Mouse (Mus musculus): ENCODE results near the gene Med24. TPM values are rescaled to one million over a fixed set of nuclear protein-coding genes. Genes with fewer than 3 reads are reported as not detected.

The Med24 gene
- total and polyA plus RNA-seq, 2 experiments from 2014 or later = 48.3 to 88.6 TPM

- Histone ChIP-seq H3K4me3 (ENCODE audit: low read length) (peak overlapping the region; percentile 99), H3K9ac (replicated peaks; ENCODE audit: low read length) (peak overlapping the region; percentile 100), H3K27me3 (ENCODE audit: insufficient read depth, low read length) (no peaks in the 10 kb centered on the region), H3K4me2 (ENCODE audit: low read depth, low read length) (peak overlapping the region; percentile 61), H3K9me3 (ENCODE audit: low read length) (no peaks in the 10 kb centered on the region), H3K36me3 (ENCODE audit: insufficient read depth, low read length) (no peaks in the 10 kb centered on the region), H3K27ac (peak overlapping the region; percentile 100), H3K4me1 (ENCODE audit: insufficient read depth, low read length) (peaks cover 69% of the 10 kb centered on the region)
- DNase-seq (ENCODE audit: low spot score) (peak; percentile 64), ATAC-seq (peak; percentile 18; the same call in 1 of the 2 replicates)
- WGBS = under 1% methylated on average over 20 of the region's 21 CpGs
- TF ChIP-seq CTCF (IDR thresholded peaks at IDR 0.05; ENCODE audit: low read depth) = no peak
Observed at GRCm38 (mm10) chr11:98742397-98743291, 13.4 kb upstream of the Med24 start.

DNA sequence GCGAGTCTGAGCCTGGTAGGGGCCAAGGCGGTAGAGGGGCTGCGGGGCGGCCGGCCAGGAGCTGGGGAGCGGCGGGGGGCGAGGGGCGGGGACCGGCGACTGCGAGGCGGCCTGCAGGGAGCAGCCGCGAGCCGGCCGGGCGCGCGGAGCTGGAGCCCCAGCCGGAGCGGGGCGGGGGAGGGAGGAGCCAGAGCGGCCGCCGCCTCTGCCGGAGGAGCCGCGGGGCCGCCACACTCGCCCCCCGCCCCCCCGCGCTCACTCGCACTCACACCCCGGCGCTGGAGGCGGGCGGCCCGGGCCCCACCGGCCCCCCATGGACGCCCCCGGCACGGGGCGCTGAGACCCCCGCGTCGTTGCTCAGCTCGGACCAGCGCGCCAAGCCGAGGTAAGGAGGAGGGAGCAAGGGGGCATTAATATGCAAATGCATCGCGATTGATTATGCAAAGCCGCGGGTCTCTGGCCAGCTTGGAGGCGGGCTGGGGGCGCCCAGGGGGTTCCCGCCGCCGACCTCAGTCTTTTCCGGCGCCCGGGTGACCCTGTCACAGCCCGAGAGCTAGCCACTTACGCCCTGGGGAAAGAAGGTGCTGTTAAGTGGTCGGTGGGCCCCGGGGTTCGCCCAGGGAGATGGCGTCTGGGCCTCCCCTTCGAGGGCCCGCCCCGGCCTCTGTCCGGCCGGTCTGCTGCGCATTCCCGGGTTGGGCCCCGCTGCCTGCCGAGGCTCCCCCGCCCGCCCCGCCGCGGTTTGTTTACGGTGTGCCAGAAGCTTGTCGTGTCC lies 12.6 kb upstream of the Med24 start:
- H3K36me3 ChIP-seq (ENCODE audit: insufficient read depth, low read length) = no peaks in the 10 kb centered on the region
- peaks cover 64% of the 10 kb centered on the region for H3K4me1 ChIP-seq (ENCODE audit: insufficient read depth, low read length)
- WGBS = 1% methylated on average over 56 of the region's 86 CpGs
- H3K9ac ChIP-seq (replicated peaks; ENCODE audit: low read length) = peak overlapping the region; percentile 100
- DNase-seq (ENCODE audit: low spot score) (peak; percentile 94), ATAC-seq (peak; percentile 70)
- no peaks in the 10 kb centered on the region for H3K9me3 ChIP-seq (ENCODE audit: low read length)
- H3K4me2 ChIP-seq (ENCODE audit: low read depth, low read length) = peak overlapping the region; percentile 61
- H3K27me3 ChIP-seq (ENCODE audit: insufficient read depth, low read length) = no peaks in the 10 kb centered on the region
- peak overlapping the region; percentile 99 for H3K4me3 ChIP-seq (ENCODE audit: low read length)
- peak overlapping the region; percentile 100 for H3K27ac ChIP-seq
- no peak for TF ChIP-seq CTCF (IDR thresholded peaks at IDR 0.05; ENCODE audit: low read depth)

DNA sequence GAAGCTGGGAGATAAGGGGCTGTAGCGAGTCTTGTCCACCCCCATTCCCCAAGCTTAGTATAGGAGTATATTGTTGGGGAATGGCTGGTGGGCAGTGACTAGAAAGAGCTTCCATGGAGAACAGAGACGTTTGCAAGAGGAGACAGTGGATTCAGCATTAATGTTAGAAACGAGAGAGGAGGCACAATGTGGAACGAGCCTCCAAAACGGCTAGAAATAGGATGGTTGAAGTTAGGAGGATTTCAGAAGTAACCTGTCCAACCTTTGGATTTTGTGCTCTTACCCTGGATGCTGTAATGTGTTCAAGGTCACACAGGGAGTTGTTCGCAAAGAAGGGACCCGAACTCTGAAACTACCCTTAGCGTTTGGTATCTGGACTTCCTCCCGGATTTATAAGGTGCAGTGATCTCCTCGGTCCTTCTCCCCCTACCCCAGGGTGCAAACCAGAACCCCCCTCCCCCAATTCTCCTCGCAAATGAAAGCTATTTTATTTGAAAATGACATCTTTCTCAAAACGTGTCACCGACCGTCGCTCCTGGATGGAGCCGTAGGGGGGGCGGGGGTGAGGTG lies 11.9 kb upstream of the Med24 start:
- under 1% methylated on average over 17 of the region's 17 CpGs for whole genome bisulfite sequencing
- ATAC-seq (no peak), DNase-seq (ENCODE audit: low spot score) (no peak)
- H3K27me3 ChIP-seq (ENCODE audit: insufficient read depth, low read length) = no peaks in the 10 kb centered on the region
- peaks cover 57% of the 10 kb centered on the region for H3K4me1 ChIP-seq (ENCODE audit: insufficient read depth, low read length)
- H3K27ac ChIP-seq = peak overlapping the region; percentile 100
- peak overlapping the region; percentile 99 for H3K4me3 ChIP-seq (ENCODE audit: low read length)
- no peak for TF ChIP-seq CTCF (IDR thresholded peaks at IDR 0.05; ENCODE audit: low read depth)
- H3K9me3 ChIP-seq (ENCODE audit: low read length) = no peaks in the 10 kb centered on the region
- H3K9ac ChIP-seq (replicated peaks; ENCODE audit: low read length) = peak overlapping the region; percentile 100
- peak overlapping the region; percentile 61 for H3K4me2 ChIP-seq (ENCODE audit: low read depth, low read length)
- no peaks in the 10 kb centered on the region for H3K36me3 ChIP-seq (ENCODE audit: insufficient read depth, low read length)

DNA sequence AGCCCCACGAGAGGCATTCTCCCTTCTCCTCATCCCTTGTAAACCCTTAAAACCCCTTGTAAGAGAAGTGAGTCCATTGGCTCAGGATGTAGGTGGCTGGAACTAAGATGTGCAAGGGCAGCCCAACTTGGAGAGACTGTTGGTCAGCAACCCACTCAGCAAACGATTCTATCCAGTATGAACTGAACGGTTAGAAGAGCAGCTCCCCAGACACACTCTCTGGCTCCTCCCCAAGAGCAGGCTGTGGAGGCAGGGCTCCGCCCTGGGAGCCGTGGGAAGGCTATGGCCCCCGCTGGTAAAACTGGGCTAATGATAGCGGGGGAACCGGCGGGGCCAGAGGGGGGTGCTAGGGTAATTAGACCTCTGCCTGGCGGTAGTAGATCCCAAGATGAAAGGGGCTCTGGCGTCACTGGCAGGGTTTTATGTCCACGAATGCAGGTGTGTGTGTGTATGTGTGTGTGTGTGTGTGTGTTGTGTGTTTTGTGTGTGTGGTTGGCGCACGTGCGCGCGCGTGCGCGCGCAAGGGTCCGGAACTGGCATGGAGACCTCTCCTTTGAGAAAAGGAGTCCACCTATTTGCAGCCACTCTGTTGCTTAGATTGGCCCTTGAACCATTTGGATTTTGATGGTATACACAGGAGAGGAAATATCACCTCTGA lies 11.3 kb upstream of the Med24 start, which contains the start of gene Thra:
Gene Thra (plus strand): TSS at position 246 of the 658 bp plus-strand sequence.
- under 1% methylated on average over 22 of the region's 22 CpGs for WGBS
- H3K27me3 ChIP-seq (ENCODE audit: insufficient read depth, low read length) = no peaks in the 10 kb centered on the region

GRCm38 (mm10) chr11:98740026-98740392 lies 10.8 kb upstream of the Med24 start:
- H3K27me3 ChIP-seq (ENCODE audit: insufficient read depth, low read length) = no peaks in the 10 kb centered on the region
- H3K4me2 ChIP-seq (ENCODE audit: low read depth, low read length) = peak overlapping the region; percentile 61
- no peak for TF ChIP-seq CTCF (IDR thresholded peaks at IDR 0.05; ENCODE audit: low read depth)
- ATAC-seq (peak; percentile 12; the same call in 1 of the 2 replicates), DNase-seq (ENCODE audit: low spot score) (peak; percentile 70)
- 3% methylated on average over 8 of the region's 8 CpGs for WGBS
- H3K9ac ChIP-seq (replicated peaks; ENCODE audit: low read length) = peak overlapping the region; percentile 100
- H3K4me1 ChIP-seq (ENCODE audit: insufficient read depth, low read length) = peaks cover 46% of the 10 kb centered on the region
- H3K4me3 ChIP-seq (ENCODE audit: low read length) = peak overlapping the region; percentile 99
- no peaks in the 10 kb centered on the region for H3K36me3 ChIP-seq (ENCODE audit: insufficient read depth, low read length)
- no peaks in the 10 kb centered on the region for H3K9me3 ChIP-seq (ENCODE audit: low read length)
- peak overlapping the region; percentile 100 for H3K27ac ChIP-seq

More for the DNA sequence above, 11.3 kb upstream of the Med24 start, which contains the start of gene Thra:
- Histone ChIP-seq H3K9ac (replicated peaks; ENCODE audit: low read length) (peak within 1 kb of the TSS; percentile 100), H3K27ac (peak within 1 kb of the TSS; percentile 100), H3K9me3 (ENCODE audit: low read length) (no peaks in the 10 kb centered on the region), H3K4me3 (ENCODE audit: low read length) (peak within 1 kb of the TSS; percentile 99), H3K4me1 (ENCODE audit: insufficient read depth, low read length) (peaks cover 51% of the 10 kb centered on the region), H3K4me2 (ENCODE audit: low read depth, low read length) (peak within 1 kb of the TSS; percentile 61), H3K36me3 (ENCODE audit: insufficient read depth, low read length) (no peaks in the 10 kb centered on the region)
- peak; percentile 83 for DNase-seq (ENCODE audit: low spot score)
- no peak for TF ChIP-seq CTCF (IDR thresholded peaks at IDR 0.05; ENCODE audit: low read depth)
- peak; percentile 53 for ATAC-seq

DNA sequence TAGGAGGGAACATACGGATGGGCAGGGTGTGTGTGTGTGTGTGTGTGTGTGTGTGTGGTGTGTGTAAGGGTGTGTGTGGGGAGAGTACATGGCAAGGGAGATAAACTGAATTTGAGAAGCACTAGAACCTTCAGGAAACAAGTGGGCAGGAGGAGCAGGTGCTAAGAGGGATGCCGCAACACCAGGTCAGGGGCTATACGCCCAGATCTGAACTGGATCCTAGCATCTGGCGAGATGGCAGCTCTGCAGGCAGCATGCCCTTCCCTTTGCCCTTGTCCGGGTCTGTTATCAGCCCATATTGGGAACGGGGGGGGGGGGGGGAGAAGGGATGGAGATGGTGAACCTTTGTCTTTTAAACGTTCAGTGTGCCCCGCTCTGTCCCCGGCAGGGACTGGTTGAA lies 9.7 kb upstream of the Med24 start:
- TF ChIP-seq CTCF (IDR thresholded peaks at IDR 0.05; ENCODE audit: low read depth) = no peak
- no peak for ATAC-seq
- H3K4me3 ChIP-seq (ENCODE audit: low read length) = no peak overlapping the region
- H3K27me3 ChIP-seq (ENCODE audit: insufficient read depth, low read length) = no peaks in the 10 kb centered on the region
- H3K36me3 ChIP-seq (ENCODE audit: insufficient read depth, low read length) = no peaks in the 10 kb centered on the region
- H3K27ac ChIP-seq = peak overlapping the region; percentile 100
- H3K4me2 ChIP-seq (ENCODE audit: low read depth, low read length) = 0 out of 2 replicates have a peak overlapping the region, but pooled peaks have one; percentile 2
- WGBS = 52% methylated on average over 8 of the region's 9 CpGs
- H3K9me3 ChIP-seq (ENCODE audit: low read length) = no peaks in the 10 kb centered on the region
- H3K4me1 ChIP-seq (ENCODE audit: insufficient read depth, low read length) = peaks cover 35% of the 10 kb centered on the region
- peak; percentile 30 for DNase-seq (ENCODE audit: low spot score)
- H3K9ac ChIP-seq (replicated peaks; ENCODE audit: low read length) = no peak overlapping the region

Measured in hindbrain, postnatal 0 days (tissue).